Mouse (Mus musculus) heart, adult 2 months (tissue): ENCODE measurements at regions not wholly inside any gene's neighbourhood (a gene's known extent, or its start where the extent isn't known, plus 50 kb on each side); places are given as distances from the start of the nearest gene placed in this dataset.

Source experiments
- DNase-seq, 2 experiments: peaks; one replicate each; pipeline ENCODE4 v3.0.0; 2021
- H3K27ac ChIP-seq: fragments of 200-600 bp; 2 replicates; pipeline ENCODE4 v1.8.1; 2022
- H3K27me3 ChIP-seq: fragments of 200-500 bp; 2 replicates; pipeline ENCODE4 v1.6.1; 2012; ENCODE audit warnings: mild to moderate bottlenecking, low read length, inconsistent platforms, mixed read lengths; ENCODE audit not compliant: control insufficient read depth, insufficient read depth
- H3K36me3 ChIP-seq: fragments of 200-500 bp; 2 replicates; pipeline ENCODE4 v1.6.1; 2012; ENCODE audit warnings: low read length, inconsistent platforms; ENCODE audit not compliant: control insufficient read depth, insufficient read depth
- H3K4me1 ChIP-seq: fragments of 200-500 bp; 2 replicates; pipeline ENCODE4 v1.6.1; 2011; ENCODE audit warnings: low read length; ENCODE audit not compliant: control insufficient read depth, insufficient read depth
- H3K4me3 ChIP-seq: fragments of 200-600 bp; 2 replicates; pipeline ENCODE4 v1.8.1; 2022
- H3K79me2 ChIP-seq: fragments of 200-500 bp; replicated peaks from 2 replicates; pipeline ENCODE4 v1.6.1; 2012; ENCODE audit warnings: mild to moderate bottlenecking, inconsistent platforms, low read length, moderate library complexity, mixed read lengths; ENCODE audit not compliant: control insufficient read depth, insufficient read depth
- H3K9ac ChIP-seq: fragments of 200-500 bp; 2 replicates; pipeline ENCODE4 v1.6.1; 2012; ENCODE audit warnings: low read depth, mild to moderate bottlenecking, control low read depth, inconsistent platforms, low read length, mixed read lengths
- CTCF ChIP-seq: fragments of 200-600 bp; IDR thresholded peaks from 2 replicates; pipeline ENCODE4 v1.8.1; 2022; ENCODE audit warnings: antibody characterized with exemption, mild to moderate bottlenecking, moderate library complexity
- EP300 ChIP-seq: fragments of 200-500 bp; IDR thresholded peaks from 2 replicates; pipeline ENCODE4 v1.6.1; 2011; ENCODE audit warnings: low read depth, low read length, control low read depth; ENCODE audit not compliant: insufficient read depth
- POLR2A ChIP-seq: fragments of 200-500 bp; IDR thresholded peaks from 2 replicates; pipeline ENCODE4 v1.6.1; 2011; ENCODE audit warnings: mild to moderate bottlenecking, low read depth, low read length, control low read depth; ENCODE audit not compliant: insufficient read depth
- WGBS: fragments of 180-500 bp; shearing (Covaris S2); methylation state at CpG from one replicate; pipeline ENCODE4 v1.1.7; 2018; 5-methylcytosine and 5-hydroxymethylcytosine counted together
- intact Hi-C: fragments of 180-260 bp; cut with DNase I; formaldehyde crosslinking; loops from one replicate; pipeline ENCODE4 v1.15.1; 2025

DNA sequence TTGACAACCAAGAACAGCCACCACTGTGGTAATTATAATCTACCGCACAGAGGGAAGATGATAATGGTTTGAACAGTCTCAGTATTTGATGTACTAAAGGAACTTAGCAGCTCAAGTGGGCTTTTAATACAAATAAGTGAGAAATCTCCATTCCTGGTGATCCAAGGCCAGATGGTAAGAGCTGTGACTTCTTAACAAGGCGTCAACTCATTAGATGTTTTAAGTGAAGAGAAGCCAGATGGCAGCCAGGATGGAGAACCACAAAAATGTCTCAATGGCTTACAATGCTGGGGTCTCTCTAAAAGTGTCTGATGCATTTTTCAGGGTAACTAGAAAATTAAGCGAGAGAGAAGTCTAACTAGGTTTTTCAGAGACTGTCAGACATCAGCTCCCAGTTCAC, 96.3 kb upstream of the Zfhx3 start:
- H3K79me2 ChIP-seq: no peaks in the 10 kb centered on the region
- no peaks in the 10 kb centered on the region for H3K36me3 ChIP-seq
- intact Hi-C loops: no loop called here
- DNase-seq: no peak
- 88% methylated on average over 3 of the region's 3 CpGs for WGBS
- H3K27me3 ChIP-seq: no peaks in the 10 kb centered on the region
- H3K9ac ChIP-seq: no peak overlapping the region
- no peak for TF ChIP-seq EP300
- TF ChIP-seq CTCF: no peak
- TF ChIP-seq POLR2A: no peak
- H3K27ac ChIP-seq: no peak overlapping the region
- no peaks in the 10 kb centered on the region for H3K4me1 ChIP-seq
- no peak overlapping the region for H3K4me3 ChIP-seq

DNA sequence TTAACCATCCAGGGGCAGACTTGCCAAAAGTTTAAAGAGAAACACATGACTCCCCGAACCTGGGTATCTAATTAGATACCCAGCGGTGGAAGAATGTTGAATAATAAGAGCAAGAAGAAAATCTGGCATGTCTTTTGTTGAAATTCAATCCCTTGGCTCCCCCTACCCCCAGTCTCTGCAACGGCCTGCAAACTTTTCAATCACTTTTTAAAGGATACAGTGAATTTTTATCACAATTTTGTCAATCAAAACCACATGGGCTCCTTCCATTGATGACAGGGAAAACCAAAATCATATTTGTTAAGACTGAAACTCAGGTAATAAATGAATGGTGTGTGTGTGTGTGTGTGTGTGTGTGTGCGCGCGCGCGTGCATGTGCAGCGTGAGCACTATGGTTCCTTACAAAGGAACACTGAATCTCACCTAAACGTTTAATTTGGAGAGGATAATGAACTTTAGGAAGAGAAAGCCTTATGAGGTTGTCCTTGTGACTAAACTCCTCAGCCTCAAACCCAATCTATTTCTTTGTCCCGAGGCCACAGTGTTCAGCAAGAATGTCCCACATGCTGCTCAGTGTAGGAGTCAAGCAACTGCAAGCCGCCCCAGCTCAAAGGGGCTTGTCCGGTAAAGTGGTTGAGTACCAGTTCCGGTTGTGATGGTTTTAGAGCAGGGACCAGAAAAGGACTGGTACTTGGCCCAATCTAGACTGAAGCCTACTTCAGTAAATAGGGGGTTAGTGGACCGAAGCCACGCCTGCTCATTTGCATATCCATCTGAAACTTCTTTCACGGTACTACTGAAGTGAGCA, 91.0 kb upstream of the Zfhx3 start:
- 79% methylated on average over 17 of the region's 17 CpGs for WGBS
- DNase-seq: no peak
- H3K27ac ChIP-seq: no peak overlapping the region
- intact Hi-C loops: no loop called here
- H3K27me3 ChIP-seq: no peaks in the 10 kb centered on the region
- H3K4me1 ChIP-seq: no peaks in the 10 kb centered on the region
- no peak for TF ChIP-seq CTCF
- no peak for TF ChIP-seq EP300
- no peak for TF ChIP-seq POLR2A
- no peak overlapping the region for H3K9ac ChIP-seq
- H3K36me3 ChIP-seq: no peaks in the 10 kb centered on the region
- H3K4me3 ChIP-seq: no peak overlapping the region
- no peaks in the 10 kb centered on the region for H3K79me2 ChIP-seq

DNA sequence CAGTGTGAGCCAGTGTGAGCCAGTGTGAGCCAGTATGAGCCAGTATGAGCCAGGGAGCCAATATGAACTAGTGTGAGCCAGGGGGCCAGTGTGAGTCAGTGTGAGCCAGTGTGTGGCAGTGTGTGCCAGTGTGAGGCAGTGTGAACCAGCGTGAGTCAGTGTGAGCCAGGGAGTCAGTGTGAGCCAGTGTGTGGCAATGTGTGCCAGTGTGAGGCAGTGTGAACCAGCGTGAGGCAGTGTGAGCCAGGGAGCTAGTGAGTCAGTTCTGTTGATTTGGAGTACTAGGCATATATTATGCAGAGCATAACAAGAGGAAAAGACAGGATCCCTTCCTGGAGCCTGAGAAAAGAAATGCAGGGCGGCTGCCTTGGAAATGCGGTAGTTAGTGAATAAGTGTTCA, 82.7 kb upstream of the Zfhx3 start:
- Histone ChIP-seq H3K79me2 (no peaks in the 10 kb centered on the region), H3K4me3 (no peak overlapping the region), H3K27ac (no peak overlapping the region), H3K9ac (no peak overlapping the region), H3K27me3 (no peaks in the 10 kb centered on the region), H3K4me1 (no peaks in the 10 kb centered on the region), H3K36me3 (no peaks in the 10 kb centered on the region)
- DNase-seq: no peak
- intact Hi-C loops: no loop called here
- WGBS: 83% methylated on average over 4 of the region's 4 CpGs
- TF ChIP-seq POLR2A: no peak
- no peak for TF ChIP-seq CTCF
- no peak for TF ChIP-seq EP300

DNA sequence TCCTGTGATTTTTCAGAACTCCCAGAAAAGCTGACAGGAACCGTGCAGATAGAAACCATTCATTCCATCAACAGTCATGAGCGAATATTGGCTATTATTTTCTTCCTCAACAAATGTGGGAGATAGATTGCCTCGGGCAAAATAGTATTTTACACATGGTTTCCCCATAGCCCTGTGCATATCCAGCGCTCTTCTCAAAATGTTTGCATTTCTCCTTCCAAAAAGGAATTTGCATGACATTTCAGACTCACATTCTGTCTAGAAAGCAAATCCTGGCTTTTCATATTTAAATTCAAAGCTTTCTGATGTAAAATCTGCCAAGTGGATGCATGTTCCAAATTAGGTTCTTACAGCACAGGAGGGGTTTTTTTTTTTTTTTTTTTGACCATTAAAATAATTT, 82.2 kb upstream of the Zfhx3 start:
- intact Hi-C loops: no loop called here
- no peak overlapping the region for H3K27ac ChIP-seq
- H3K4me3 ChIP-seq: no peak overlapping the region
- no peaks in the 10 kb centered on the region for H3K79me2 ChIP-seq
- H3K9ac ChIP-seq: no peak overlapping the region
- no peaks in the 10 kb centered on the region for H3K4me1 ChIP-seq
- no peaks in the 10 kb centered on the region for H3K27me3 ChIP-seq
- no peaks in the 10 kb centered on the region for H3K36me3 ChIP-seq
- no peak for DNase-seq
- no peak for TF ChIP-seq EP300
- TF ChIP-seq CTCF: no peak
- no peak for TF ChIP-seq POLR2A
- WGBS: 79% methylated on average over 4 of the region's 4 CpGs

DNA sequence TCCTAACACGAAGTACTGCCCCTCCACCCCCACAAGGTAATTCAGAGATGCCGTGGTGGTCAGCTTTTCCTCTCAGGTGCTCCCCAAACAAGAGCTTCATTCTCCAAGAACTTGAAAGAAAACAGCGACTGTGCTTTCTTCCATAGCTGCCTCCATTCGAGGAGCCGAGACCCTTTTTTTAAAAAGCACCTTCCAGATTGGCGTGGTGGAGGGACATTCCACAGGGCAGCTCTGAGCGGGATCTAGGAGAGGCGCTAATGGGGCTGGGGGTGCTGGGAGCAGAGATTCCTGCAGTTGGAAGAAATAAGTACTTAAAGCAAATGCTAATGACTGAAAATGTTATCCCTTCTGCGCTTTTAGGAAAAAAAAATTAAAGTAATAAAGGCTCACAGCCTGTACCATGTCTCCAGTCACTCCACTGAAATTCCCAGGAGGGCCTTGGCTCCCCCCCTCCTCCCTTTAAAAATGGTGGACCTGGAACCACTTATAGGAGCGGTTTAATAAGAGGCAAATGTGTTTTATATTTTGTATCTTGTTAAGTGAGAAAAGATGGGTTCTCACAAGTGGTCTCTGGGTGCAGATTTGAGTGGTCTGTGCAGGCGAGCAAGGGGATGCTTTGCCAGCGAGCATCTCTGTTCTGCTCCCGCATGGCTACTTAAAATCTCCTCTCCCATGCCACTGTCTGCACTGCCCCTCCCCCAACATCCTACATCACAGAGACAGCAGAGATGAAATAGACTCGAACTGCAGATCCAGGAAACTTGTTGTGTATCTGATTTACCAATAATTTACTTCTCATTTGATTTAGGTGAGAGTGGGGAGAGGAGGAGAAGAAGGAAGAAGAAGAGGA, 77.4 kb upstream of the Zfhx3 start:
- WGBS: 59% methylated on average over 14 of the region's 14 CpGs
- intact Hi-C loops: no loop called here
- Histone ChIP-seq H3K27ac (no peak overlapping the region), H3K27me3 (no peaks in the 10 kb centered on the region), H3K36me3 (no peaks in the 10 kb centered on the region), H3K4me1 (no peaks in the 10 kb centered on the region), H3K4me3 (no peak overlapping the region), H3K9ac (no peak overlapping the region), H3K79me2 (no peaks in the 10 kb centered on the region)
- TF ChIP-seq POLR2A (no peak), EP300 (no peak), CTCF (no peak)
- DNase-seq: no peak

DNA sequence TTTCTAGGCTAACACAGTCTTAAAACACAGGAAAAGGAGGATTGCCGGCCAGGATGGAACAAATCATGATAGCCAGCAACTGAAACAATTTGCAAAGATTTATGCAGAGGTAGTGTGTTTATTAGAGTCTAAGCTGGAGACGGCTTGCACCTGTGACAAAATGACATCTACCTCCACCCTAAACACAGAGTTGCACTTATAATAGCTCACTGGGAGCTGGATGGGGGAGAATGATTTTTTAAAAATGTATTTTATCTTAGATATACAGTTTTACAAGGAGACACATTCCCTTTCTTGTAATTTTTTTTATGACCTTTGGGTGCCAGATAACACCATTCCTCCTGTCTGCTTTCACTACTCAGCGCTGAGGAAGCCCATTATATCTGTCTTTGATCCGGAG, 76.7 kb upstream of the Zfhx3 start:
- Histone ChIP-seq H3K27me3 (no peaks in the 10 kb centered on the region), H3K79me2 (no peaks in the 10 kb centered on the region), H3K36me3 (no peaks in the 10 kb centered on the region), H3K4me1 (no peaks in the 10 kb centered on the region), H3K4me3 (no peak overlapping the region), H3K27ac (no peak overlapping the region), H3K9ac (no peak overlapping the region)
- TF ChIP-seq POLR2A (no peak), EP300 (no peak)
- DNase-seq: no peak
- WGBS: 55% methylated on average over 4 of the region's 4 CpGs
- intact Hi-C loops: no loop called here
